Mouse (Mus musculus) kidney, postnatal 4 days (tissue): ENCODE measurements at regions not wholly inside any gene's neighbourhood (a gene's known extent, or its start where the extent isn't known, plus 50 kb on each side); places are given as distances from the start of the nearest gene placed in this dataset.

Source experiments
- DNase-seq, 2 experiments: peaks; one replicate each; pipeline ENCODE4 v3.0.0; 2021; ENCODE audit warnings: mixed read lengths in 2 of 2

DNA sequence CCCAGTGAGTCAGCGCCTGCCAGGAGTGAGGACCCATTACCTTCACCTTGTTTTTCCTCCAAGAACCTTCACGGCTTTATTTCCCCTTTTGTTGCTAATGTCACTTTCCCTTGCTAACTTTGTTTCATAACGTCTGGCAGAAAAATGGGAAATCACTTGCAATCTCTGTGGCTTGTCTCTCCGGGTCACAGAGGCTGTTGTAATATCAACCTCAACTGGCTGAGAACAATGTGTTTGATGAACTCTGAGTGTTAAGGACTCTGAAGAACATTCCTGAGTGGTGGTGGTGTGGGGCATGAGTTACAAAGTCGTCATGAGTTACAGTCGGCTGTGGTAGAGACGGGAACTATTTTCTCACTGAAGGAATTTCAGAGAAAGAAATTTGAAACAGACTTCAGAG lies 53.2 kb upstream of the Rgs5 start:
- DNase-seq: peak in 1 of 2 experiments; percentile 14

DNA sequence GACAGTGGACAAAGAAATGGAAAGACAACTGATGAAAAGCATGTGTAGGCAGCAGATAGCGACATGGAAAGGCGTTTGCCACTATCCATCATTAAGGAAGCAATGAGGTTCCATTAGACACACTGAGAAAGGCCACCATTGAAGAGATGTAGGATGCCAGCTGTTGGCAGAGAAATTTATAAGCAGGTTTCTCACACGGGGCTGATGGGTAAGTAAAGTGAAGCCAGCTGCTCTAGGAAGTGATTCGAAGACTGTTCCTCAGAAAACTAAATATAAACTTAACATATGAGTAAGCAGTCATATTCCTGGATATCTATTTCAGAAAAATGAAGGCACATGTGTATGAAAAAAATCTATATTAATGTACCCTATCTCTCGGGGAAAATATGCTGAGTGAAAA lies 60.8 kb upstream of the Rgs5 start:
- DNase-seq: no peak

DNA sequence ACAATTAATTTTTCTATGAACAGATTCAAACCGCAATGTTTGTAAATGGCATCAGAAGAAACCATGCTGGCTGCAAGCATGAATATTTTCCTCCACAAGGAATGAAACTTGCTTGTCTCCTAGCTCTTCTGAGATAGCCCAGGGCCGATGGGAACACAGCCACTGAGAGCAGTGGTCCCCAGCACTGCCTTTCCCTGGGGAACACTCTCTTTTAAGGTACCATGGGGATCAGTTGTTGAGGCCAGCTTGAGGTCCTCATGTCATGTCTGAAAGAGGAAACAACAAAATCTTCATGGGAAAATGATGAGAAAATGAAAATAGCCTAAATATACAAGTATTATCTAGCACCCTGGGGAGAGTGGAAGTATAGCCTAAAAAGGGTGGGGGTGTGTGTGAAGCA lies 55.1 kb upstream of the Nuf2 start:
- no peak for DNase-seq

DNA sequence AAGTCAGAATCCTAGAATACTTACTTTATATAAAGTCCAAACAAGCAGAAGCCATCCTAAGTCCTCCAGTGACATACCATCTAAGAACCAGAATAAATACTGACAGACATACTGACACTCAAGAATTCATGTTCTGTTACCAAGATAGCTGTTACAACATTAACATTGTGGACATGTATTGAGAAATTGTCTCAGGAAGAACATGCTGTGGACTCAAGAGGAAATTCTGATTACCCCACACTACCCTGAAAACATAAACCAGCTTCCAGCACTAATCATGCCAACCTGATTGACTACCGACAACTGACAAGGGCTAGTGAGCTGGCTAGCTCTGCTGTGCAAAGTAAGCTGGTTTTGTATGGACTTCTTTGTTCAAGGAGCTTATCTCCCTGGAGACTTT lies 51.1 kb upstream of the Nuf2 start:
- DNase-seq: no peak
